Mouse (Mus musculus): ENCODE measurements around the gene Rsad1. TPM values are rescaled to one million over a fixed set of nuclear protein-coding genes. Genes with fewer than 3 reads are reported as not detected.
A peak's percentile ranks its signal among the peaks of the same experiment; 100 is the strongest.

Gene Rsad1
- polyA plus RNA-seq, 1 experiment from 2014 or later = 3.9 TPM

DNA sequence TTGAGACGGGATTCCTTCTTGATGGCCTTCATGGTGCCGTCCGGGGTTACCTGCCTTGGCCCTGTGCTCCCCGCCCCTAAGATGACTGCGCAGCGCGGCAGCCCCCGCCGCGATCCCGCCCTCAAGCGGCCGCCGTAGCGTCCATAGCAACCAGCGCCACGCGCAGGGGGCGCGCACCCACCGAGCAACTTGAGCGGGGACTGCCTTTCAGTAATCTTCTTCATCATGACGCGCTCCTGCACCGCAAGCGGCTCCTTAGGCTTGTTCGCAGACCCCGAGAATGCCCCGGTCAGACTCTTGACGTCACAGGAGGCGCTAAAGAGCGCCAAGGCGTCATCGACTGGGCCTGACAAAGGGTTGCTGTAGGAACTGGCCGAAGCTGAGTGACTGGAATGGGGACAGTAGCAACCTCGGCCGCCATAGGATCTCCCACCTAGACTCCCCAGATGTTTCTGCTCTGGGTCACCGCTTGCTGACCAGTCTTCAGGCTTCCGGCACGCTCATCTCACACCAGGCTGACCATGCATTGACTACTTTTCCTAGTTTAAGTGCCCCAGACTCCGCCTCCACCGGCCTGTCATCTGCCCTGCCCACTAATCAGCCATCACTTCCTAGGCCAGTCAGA lies 27.7 kb downstream of the Rsad1 start, which contains the start of gene Mycbpap:
Gene Mycbpap, minus strand, starts transcription at position 524 of the 625 bp plus-strand sequence.
- peak; percentile 57 for ATAC-seq (replicated peaks; ENCODE audit: low FRiP score)
- Histone ChIP-seq H3K4me1 (replicated peaks; ENCODE audit: control insufficient read depth, insufficient read depth, low read length) (no peaks in the 10 kb centered on the region), H3K4me2 (peak within 1 kb of the TSS; percentile 85), H3K27ac (ENCODE audit: low read depth, low read length) (no peak within 1 kb of the TSS), H3K9me3 (ENCODE audit: control insufficient read depth, low read length) (no peaks in the 10 kb centered on the region), H3K36me3 (ENCODE audit: control insufficient read depth, insufficient read depth, low read length) (no peaks in the 10 kb centered on the region), H3K9ac (ENCODE audit: low read depth, low read length) (peak within 1 kb of the TSS; percentile 37), H3K27me3 (replicated peaks; ENCODE audit: control insufficient read depth, insufficient read depth, low read length) (no peaks in the 10 kb centered on the region), H3K4me3 (ENCODE audit: low read depth, low read length) (peak within 1 kb of the TSS; percentile 61)
- WGBS = 1% methylated on average over 42 of the region's 42 CpGs
- peak; percentile 71 for DNase-seq (ENCODE audit: low spot score)

DNA sequence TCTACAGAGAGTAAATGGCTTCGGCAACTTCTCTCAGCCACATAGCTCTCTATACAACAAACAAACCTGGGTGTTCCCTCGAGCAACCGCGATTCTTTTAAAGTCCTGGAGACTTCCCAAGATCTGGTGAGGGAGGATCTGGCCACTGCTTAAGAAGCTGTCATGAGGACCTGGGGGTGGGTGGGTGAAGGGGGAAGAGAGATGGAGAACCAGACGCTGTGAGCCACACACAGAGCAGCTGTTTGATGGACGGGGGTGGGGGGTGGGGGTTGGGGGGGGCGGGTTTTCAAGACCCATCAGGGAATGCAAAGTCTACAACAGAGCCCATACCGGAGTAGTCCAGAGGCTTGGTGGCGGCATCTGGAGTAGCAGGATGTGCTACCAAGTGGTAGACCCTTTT lies 35.6 kb downstream of the Rsad1 start:
- Histone ChIP-seq H3K9me3 (ENCODE audit: control insufficient read depth, low read length) (no peaks in the 10 kb centered on the region), H3K9ac (ENCODE audit: low read depth, low read length) (no peak overlapping the region), H3K4me2 (no peak overlapping the region), H3K4me1 (replicated peaks; ENCODE audit: control insufficient read depth, insufficient read depth, low read length) (no peaks in the 10 kb centered on the region), H3K27ac (ENCODE audit: low read depth, low read length) (no peak overlapping the region), H3K36me3 (ENCODE audit: control insufficient read depth, insufficient read depth, low read length) (no peaks in the 10 kb centered on the region), H3K4me3 (ENCODE audit: low read depth, low read length) (no peak overlapping the region), H3K27me3 (replicated peaks; ENCODE audit: control insufficient read depth, insufficient read depth, low read length) (peaks cover 2% of the 10 kb centered on the region; the same call in 1 of the 2 replicates)
- ATAC-seq (replicated peaks; ENCODE audit: low FRiP score) (no peak), DNase-seq (ENCODE audit: low spot score) (no peak)
- 59% methylated on average over 9 of the region's 9 CpGs for WGBS

DNA sequence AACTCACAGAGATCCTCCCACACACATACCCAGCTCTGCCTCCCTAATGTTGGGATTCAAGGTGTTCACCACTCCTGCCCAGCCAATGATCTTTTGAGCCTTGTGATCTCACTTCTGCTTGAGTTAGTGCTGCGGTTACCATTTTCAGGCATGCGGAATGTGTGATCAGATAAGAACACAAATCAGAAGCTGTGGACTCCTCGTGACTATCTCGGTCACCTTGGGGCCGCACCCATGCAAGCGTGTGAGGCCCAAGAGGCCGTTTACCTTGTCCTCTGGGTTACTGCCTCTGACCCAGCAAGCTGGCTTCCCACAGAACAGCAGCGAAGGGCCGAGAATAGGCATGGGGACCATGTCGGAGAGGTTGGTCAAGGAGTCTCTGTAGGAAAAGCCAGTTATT lies 40.1 kb downstream of the Rsad1 start:
- DNase-seq (ENCODE audit: low spot score) (no peak), ATAC-seq (replicated peaks; ENCODE audit: low FRiP score) (no peak)
- H3K4me2 ChIP-seq = no peak overlapping the region
- WGBS = 71% methylated on average over 10 of the region's 10 CpGs
- peaks cover 22% of the 10 kb centered on the region for H3K27me3 ChIP-seq (replicated peaks; ENCODE audit: control insufficient read depth, insufficient read depth, low read length)
- no peak overlapping the region for H3K9ac ChIP-seq (ENCODE audit: low read depth, low read length)
- no peaks in the 10 kb centered on the region for H3K4me1 ChIP-seq (replicated peaks; ENCODE audit: control insufficient read depth, insufficient read depth, low read length)
- H3K9me3 ChIP-seq (ENCODE audit: control insufficient read depth, low read length) = no peaks in the 10 kb centered on the region
- no peak overlapping the region for H3K27ac ChIP-seq (ENCODE audit: low read depth, low read length)
- no peaks in the 10 kb centered on the region for H3K36me3 ChIP-seq (ENCODE audit: control insufficient read depth, insufficient read depth, low read length)
- no peak overlapping the region for H3K4me3 ChIP-seq (ENCODE audit: low read depth, low read length)

DNA sequence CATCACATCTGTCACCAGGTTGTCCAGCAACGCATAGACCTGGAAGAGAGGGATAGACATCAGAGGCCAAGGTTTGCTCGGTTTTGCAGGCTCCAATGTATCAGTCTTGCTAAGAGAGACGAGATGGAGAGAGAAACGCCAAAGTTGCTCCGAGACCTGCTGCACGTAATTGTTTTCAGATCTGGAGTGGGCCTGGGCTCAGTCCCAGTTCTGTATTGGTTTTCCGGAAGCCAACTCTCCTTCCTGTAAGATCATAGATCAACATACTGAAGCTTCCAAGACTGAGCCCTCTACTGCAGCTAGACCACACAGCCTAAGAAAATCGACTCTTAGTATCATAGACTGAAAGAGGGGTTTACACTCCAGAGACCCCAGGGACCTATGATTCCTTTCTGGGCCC lies 47.6 kb downstream of the Rsad1 start:
- Histone ChIP-seq H3K4me3 (ENCODE audit: low read depth, low read length) (no peak overlapping the region), H3K4me2 (no peak overlapping the region), H3K9ac (ENCODE audit: low read depth, low read length) (no peak overlapping the region), H3K27me3 (replicated peaks; ENCODE audit: control insufficient read depth, insufficient read depth, low read length) (peaks cover 67% of the 10 kb centered on the region), H3K36me3 (ENCODE audit: control insufficient read depth, insufficient read depth, low read length) (no peaks in the 10 kb centered on the region), H3K27ac (ENCODE audit: low read depth, low read length) (no peak overlapping the region), H3K9me3 (ENCODE audit: control insufficient read depth, low read length) (no peaks in the 10 kb centered on the region), H3K4me1 (replicated peaks; ENCODE audit: control insufficient read depth, insufficient read depth, low read length) (no peaks in the 10 kb centered on the region; the same call in 1 of the 2 replicates)
- 85% methylated on average over 8 of the region's 8 CpGs for whole genome bisulfite sequencing
- DNase-seq (ENCODE audit: low spot score) = no peak
- ATAC-seq (replicated peaks; ENCODE audit: low FRiP score) = no peak

DNA sequence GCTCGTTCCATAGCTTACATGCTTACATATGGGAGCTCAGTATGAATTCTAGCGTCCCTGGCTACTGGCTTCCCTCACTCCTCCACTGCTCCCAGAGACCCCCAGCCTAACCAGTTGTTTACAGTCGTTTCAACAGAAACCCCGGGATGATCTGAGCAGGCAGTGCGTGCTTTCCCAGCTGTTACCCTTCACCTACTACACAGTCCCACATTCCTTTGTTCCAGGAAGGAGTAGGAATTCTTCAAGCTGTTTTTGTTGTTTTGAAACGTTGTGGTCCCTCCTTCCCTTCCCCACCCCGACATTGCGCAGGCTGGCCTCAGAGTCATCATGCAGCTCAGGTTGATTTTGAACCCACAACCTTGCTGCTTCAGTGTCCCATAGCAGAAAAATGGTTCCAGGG lies 48.7 kb downstream of the Rsad1 start:
- WGBS = 24% methylated on average over 8 of the region's 8 CpGs
- Histone ChIP-seq H3K9ac (ENCODE audit: low read depth, low read length) (no peak overlapping the region), H3K27me3 (replicated peaks; ENCODE audit: control insufficient read depth, insufficient read depth, low read length) (peaks cover 62% of the 10 kb centered on the region), H3K36me3 (ENCODE audit: control insufficient read depth, insufficient read depth, low read length) (no peaks in the 10 kb centered on the region), H3K27ac (ENCODE audit: low read depth, low read length) (no peak overlapping the region), H3K4me1 (replicated peaks; ENCODE audit: control insufficient read depth, insufficient read depth, low read length) (no peaks in the 10 kb centered on the region; the same call in 1 of the 2 replicates), H3K9me3 (ENCODE audit: control insufficient read depth, low read length) (no peaks in the 10 kb centered on the region), H3K4me2 (peak overlapping the region; percentile 56; the same call in 1 of the 2 replicates), H3K4me3 (ENCODE audit: low read depth, low read length) (no peak overlapping the region)
- ATAC-seq (replicated peaks; ENCODE audit: low FRiP score) (no peak), DNase-seq (ENCODE audit: low spot score) (no peak)

DNA sequence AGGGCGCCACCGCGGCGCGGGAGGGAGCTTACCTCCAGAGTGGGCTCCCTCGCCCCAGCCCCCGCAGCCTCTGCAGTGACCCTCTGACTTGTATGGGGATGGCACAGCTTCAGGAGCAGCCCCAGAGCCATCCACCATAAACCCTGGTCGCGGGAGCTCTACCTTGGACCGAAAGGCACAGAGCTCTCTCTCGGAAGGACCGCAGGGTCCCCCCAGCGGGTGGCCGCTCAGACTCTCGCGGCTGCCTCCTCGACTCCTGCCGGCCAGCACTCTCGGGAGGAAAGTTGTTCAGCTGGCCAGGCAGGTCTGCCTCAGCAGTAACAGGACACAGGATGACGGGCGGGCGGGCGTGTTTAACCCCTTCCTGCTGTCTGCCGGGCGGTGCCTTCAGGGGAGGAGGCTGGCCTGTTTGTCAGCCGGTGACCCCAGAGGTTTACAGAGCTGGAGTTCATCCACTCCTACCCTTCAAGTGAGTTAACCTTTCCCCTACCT lies 49.3 kb downstream of the Rsad1 start, which contains the start of gene Epn3:
Gene Epn3, minus strand, starts transcription at position 314 of the 492 bp plus-strand sequence.
- Histone ChIP-seq H3K4me3 (ENCODE audit: low read depth, low read length) (peak within 1 kb of the TSS; percentile 34), H3K4me1 (replicated peaks; ENCODE audit: control insufficient read depth, insufficient read depth, low read length) (no peaks in the 10 kb centered on the region; the same call in 1 of the 2 replicates), H3K9ac (ENCODE audit: low read depth, low read length) (0 out of 2 replicates have a peak within 1 kb of the TSS, but pooled peaks have one; percentile 34), H3K9me3 (ENCODE audit: control insufficient read depth, low read length) (no peaks in the 10 kb centered on the region), H3K27me3 (replicated peaks; ENCODE audit: control insufficient read depth, insufficient read depth, low read length) (peaks cover 60% of the 10 kb centered on the region), H3K27ac (ENCODE audit: low read depth, low read length) (no peak within 1 kb of the TSS), H3K4me2 (peak within 1 kb of the TSS; percentile 56), H3K36me3 (ENCODE audit: control insufficient read depth, insufficient read depth, low read length) (no peaks in the 10 kb centered on the region)
- no peak for ATAC-seq (replicated peaks; ENCODE audit: low FRiP score)
- WGBS = 1% methylated on average over 25 of the region's 26 CpGs
- DNase-seq (ENCODE audit: low spot score) = peak; percentile 53

DNA sequence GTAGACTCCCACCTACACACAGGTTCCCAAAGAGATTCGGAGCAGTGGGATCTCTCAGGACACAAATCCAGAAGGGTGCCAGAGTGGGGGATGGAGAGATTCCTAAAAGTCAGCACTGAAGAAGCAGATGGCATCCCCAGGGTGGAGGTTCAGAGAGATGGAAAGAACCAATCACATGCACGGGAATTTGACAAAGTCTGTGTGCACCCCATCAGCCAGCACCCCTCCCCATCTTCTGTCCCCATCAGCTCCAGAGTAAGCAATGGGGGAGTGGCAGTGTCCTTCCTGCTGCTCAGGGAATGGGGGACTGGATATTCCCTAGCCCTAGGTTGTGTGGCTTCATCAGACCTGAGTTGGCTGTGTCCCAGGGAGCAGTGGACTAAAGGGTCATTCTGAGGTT lies 50.0 kb downstream of the Rsad1 start:
- Histone ChIP-seq H3K4me2 (peak overlapping the region; percentile 56), H3K9me3 (ENCODE audit: control insufficient read depth, low read length) (no peaks in the 10 kb centered on the region), H3K4me3 (ENCODE audit: low read depth, low read length) (peak overlapping the region; percentile 34; the same call in 1 of the 2 replicates), H3K9ac (ENCODE audit: low read depth, low read length) (no peak overlapping the region), H3K27ac (ENCODE audit: low read depth, low read length) (no peak overlapping the region), H3K4me1 (replicated peaks; ENCODE audit: control insufficient read depth, insufficient read depth, low read length) (no peaks in the 10 kb centered on the region; the same call in 1 of the 2 replicates), H3K27me3 (replicated peaks; ENCODE audit: control insufficient read depth, insufficient read depth, low read length) (peaks cover 54% of the 10 kb centered on the region), H3K36me3 (ENCODE audit: control insufficient read depth, insufficient read depth, low read length) (no peaks in the 10 kb centered on the region)
- 13% methylated on average over 2 of the region's 2 CpGs for WGBS
- DNase-seq (ENCODE audit: low spot score) = no peak
- ATAC-seq (replicated peaks; ENCODE audit: low FRiP score) = no peak

DNA sequence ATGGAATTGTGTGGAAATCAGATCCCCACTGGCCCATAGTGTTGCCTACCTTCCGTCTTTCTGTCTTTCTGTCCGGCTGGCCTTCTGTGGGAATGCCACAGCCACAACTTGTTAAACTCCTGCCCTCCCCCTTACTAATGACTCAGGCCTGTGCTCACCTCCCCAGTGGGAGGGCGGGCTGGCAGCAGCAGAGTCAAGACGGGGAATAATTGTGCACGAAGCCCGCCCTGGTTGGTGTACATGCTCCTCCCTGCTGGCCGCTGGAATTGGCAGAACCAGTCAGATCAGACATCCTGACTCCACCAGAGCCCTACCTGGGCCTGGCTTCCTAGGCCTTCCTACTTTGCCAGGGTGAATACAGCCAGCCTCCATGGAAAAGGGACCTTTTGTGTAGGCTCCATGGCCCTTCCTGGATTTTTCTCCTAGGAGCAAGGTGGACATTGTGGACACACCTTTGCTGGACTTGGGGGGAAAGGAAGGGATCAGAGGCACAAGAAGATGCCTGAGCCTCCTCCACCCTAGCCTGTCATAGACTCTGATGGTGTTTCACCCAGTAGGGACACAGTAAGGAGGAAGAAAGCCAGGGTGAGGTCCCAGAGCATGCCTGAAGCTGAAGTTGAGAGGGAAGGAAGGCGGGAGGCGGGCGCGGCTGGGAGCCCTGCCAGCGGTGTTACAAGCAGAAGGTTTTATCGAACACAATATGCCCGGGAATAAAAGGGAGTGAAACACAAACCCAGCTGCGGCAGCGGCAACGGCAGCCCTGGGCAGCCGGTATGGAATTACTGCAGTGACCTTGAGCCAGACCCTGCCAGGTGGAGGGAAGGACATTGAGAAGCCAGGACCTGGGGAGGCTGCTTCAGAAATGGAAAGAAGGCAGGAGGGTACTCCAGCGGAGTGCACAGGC lies 50.7 kb downstream of the Rsad1 start:
- no peak overlapping the region for H3K4me2 ChIP-seq
- H3K27me3 ChIP-seq (replicated peaks; ENCODE audit: control insufficient read depth, insufficient read depth, low read length) = peaks cover 55% of the 10 kb centered on the region
- no peaks in the 10 kb centered on the region for H3K9me3 ChIP-seq (ENCODE audit: control insufficient read depth, low read length)
- 32% methylated on average over 19 of the region's 19 CpGs for WGBS
- no peak overlapping the region for H3K27ac ChIP-seq (ENCODE audit: low read depth, low read length)
- no peak for DNase-seq (ENCODE audit: low spot score)
- no peak overlapping the region for H3K9ac ChIP-seq (ENCODE audit: low read depth, low read length)
- ATAC-seq (replicated peaks; ENCODE audit: low FRiP score) = no peak
- H3K36me3 ChIP-seq (ENCODE audit: control insufficient read depth, insufficient read depth, low read length) = no peaks in the 10 kb centered on the region
- no peaks in the 10 kb centered on the region; the same call in 1 of the 2 replicates for H3K4me1 ChIP-seq (replicated peaks; ENCODE audit: control insufficient read depth, insufficient read depth, low read length)
- H3K4me3 ChIP-seq (ENCODE audit: low read depth, low read length) = no peak overlapping the region

Measured in liver, embryonic 11.5 days (tissue).